Mouse (Mus musculus) ES-CJ7 (cell line): ENCODE measurements around the gene Slc43a1.

Experiments
- DNase-seq: peaks from one replicate; pipeline ENCODE4 v3.0.0; 2011; ENCODE audit warnings: low read depth, low spot score

Slc43a1 gene

DNA sequence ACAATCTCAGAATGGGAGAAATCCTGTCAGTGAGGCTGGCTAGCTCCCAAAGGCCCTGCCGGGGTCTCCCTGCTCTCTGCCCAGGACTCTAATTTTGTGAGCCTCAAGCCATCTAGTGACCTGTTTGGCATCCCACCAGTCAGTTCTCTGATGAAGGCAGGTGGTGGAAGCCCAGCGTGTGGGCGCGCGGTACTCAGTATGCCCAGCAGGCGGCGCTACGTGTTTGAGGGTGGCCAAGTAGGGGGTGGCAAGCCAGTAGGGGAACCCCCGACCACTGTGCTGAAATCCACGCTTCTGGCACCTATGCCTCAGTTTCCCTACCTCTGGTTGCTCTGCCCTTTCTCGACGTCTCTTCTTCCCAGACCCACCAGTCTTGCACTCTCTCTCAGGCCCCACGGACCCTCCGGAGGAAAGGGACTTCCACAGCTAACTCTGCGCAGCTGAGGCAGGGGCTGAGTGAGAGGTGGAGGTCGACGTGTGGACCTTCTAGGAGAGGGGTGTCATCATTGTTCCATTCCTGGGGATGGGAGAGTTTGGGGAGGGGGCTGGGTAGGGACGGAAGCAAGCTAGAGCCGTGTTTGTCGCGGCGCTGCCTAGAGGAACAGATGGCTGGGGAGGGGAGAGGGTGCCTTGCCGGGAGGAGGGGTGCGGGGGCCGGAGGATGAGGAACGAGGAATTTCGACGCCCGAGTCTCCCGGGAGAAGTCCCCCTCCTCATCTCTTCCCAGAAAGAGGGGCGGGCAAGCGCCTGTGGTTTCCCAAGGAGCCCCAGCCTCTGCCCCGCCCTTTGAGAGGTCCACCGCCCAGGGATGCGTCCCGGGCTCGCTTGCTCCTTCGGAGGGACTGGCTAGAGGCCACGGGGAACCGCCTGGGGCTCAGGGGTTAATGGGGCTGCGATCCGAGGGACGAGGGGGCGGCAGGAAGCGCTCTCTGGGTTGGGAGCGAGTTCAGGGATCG lies 27.2 kb downstream of the Slc43a1 start:
- DNase-seq: peak; percentile 67

DNA sequence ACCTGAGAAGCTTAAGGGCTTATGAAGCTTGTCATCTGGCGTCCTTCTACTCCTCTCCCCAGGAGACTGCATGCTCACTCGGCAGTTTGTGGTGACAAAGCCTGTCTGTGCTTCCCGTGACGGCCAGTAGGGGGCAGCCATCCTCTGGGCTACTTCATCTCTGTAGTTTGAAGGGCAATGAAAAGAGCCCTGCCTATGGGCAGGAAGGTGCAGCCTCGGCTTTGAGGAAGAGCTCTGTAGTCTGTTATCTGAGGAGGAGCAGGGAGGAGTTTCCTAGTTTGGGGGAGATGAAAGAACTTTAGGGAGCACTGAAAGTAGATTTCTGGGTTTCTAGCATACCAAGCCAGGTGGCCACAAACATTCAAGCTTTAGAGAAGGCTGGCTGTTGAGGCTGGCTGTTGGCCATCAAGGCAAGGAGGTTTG lies 29.9 kb downstream of the Slc43a1 start:
- DNase-seq: peak; percentile 86

DNA sequence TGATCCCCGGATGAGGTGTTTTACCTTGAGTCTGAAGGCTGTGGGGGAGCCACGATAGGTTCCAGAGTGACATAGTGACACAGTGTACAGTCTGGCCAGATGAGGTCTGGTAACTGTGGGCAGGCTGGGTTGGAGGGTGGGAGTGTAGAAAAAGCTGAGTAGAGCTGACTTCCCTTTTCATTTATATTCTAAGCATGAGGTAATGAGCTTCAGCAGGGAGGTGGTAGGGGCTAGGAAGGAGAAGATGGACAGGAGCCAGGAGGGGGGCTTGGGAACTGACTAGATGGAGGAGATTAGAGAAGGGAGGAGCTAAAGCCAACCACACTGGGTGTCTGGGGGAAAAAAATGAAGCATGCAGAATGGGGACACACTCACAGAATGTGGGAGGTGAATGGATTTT lies 30.3 kb downstream of the Slc43a1 start:
- no peak for DNase-seq

DNA sequence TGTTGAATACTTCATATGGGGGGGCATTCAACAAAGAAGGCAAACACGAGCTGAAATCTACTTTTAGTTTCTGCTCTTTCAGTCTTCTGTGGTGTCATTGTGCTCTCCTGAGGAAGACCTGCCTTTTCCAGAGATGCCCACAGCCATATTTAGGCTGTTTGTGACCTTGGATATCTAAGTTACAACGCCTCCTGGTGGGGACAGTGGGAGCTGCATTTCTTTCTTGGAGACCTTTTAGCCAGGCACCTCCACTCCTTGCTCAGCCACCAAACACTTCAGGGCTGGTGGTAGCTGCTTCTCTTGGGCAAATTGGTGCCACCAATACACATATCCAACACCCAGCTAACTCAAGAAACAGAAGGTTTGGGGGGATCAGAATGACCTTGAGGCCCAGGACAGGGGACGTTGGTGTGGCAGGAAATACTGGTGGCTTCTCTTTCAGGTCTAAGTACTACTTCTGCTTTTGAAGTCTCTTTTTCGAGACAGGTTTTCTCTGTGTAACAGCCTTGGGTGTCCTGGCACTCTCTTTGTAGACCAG lies 32.0 kb downstream of the Slc43a1 start:
- DNase-seq: peak; percentile 68

DNA sequence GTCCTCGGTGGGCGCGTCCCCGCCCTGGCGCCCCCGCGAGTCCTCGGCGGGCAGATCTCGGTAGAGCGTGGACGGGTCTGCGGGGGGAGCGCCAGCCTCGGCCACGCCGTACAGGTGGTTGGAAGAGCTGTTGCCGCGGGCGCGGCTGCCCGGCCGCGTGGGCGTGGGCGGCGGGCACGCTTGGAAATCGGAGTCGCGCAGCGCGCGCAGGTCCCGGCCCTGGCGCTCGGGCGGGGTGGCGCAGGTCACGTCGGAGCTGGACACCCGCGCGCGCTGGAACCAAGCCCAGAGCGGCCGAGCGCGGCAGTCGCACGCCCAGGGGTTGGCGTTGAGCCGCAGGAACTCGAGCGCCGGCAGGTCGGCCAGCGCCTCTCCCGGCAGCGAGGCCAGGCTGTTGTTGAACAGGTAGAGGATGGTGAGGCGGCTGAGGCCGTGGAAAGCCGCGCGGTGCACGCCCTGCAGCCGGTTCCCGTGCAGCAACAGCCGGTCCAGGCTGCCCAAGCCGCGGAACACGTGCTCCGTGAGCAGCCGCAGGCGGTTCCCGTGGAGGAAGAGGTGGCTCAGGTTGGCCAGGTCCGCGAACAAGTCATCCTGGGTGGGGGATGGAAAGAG lies 33.6 kb downstream of the Slc43a1 start:
- no peak for DNase-seq

DNA sequence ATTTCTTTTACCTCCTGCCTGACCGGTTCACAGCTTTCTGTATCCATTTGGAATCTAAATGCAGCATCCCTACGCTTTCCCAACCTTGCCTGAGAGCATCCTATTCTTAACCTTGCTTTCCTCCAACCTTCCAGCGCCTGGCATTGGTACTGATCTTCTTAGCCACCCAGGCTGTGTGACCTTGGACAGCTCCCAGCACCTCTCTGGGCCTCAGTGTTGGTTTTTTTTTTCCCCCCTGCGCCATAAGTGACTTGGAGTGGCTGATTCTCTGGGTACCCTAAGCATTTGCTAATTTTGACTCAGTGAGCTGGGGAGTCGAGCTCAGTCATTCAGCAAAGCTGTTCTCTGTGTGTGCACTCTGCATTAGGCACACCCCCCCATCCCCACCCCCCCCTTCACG lies 37.2 kb downstream of the Slc43a1 start:
- peak; percentile 45 for DNase-seq

DNA sequence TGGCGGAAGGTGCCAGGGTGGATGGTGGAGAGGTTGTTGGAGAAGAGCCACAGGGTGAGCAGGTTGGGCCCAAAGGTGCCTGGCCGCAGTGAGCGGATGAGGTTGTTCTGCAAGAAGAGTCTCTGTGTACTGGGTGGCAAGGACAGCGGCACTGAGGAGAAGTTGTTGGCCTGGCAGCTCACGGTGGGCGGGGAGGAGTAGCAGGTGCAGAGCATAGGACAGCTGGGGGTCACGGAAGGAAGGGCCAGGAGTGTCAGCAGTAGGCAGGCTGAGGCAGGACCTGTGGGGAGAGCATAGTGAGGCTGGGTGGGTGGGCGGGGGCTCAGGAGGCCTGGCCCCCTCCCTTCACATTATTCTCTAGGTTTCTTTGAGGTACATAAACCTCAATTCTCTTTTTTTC lies 41.9 kb downstream of the Slc43a1 start:
- no peak for DNase-seq

DNA sequence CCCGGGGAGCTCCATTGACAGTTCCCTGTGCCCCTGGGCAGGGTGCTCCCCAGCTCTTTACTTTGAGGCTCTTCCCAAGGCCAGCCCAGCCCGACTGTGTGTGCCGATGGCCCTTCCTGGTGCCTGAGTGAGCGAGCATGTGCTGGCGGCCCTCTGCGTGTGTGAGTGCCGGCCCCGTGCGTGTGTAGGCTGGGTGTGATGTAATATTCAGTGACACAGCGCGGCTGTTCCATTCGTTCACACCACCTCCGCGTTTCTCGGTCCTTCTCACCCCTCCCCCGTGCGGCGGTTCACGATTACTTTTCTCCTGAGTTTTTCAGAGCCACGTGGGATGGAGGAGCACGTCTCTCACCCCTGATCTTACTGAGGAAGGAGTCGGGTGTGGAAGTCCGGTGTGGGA lies 44.0 kb downstream of the Slc43a1 start:
- DNase-seq: no peak

DNA sequence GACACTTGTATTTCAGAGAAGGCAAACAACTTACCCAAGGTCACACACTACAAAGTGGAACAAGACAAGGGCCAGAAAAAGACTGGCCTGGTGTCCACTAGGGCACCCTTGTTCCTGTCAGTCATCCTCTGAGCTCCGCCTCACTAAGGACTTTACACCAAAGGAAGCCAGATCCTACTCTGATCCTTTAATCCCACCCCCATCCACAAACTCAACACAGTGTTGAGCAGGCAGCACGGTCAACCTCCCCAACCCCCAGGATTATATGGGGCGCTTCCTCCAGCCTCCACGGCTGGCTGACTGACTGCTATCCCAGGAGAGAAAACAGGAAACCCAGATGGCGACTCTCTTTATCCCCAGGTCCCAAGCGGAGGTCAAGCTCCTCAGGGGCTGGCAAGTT lies 44.4 kb downstream of the Slc43a1 start:
- no peak for DNase-seq

DNA sequence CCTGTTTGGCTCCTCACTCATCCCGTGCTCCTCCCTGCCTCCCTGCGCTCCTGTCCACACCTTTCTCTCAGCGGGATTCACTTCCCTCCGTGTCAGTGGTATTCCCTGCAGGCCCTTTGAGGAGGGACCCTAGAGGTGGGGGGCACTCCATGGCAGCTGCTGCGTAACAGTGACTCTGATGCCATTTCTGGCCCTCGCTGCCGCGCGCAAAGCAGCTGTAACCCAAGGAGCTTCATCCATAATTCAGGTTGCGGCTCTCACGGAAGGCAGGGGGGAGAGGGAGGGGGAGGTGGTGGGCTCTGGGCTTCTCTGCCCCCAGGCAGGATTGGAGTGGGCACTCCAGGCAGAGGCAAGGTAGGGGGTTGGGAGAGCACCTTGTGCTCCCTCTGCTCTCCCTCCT lies 44.9 kb downstream of the Slc43a1 start:
- DNase-seq: no peak

DNA sequence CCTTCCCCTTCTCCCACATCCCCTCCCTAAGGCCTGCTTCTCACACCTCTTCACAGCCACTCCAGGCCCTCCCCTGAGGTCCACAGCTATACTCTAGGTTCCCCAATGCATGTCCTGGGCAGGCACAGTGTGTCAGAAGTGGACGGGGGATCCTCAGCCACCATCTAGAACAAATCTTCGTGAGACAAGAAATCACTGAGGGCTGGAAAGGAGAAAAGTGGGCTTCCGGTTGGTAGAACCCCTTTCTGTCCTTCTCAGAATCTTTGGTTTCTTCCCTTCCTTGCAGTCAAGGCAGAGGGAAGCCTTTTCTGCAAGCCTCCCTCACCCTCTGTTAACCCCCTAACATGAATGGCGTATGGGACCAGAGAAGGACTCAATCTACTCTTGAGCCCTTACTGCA lies 45.3 kb downstream of the Slc43a1 start:
- DNase-seq: no peak

DNA sequence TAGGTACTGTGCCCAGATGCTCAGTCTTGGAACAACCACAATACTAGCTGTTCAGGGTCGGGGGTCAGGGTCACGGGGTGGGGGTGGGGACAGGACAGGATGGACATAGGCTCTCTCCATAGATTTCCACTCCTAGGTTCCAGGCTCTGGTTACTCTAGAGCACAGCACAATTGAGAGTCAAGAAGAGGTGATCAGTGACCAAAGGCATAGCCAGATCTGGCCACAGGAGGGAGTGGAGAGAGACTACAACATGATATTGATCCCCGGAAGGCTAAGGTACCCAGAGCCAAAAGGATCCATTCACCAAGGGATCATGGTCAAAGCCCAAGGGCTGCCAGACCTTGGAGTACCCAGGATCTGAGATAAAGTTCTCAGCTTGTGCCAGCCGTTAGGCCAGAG lies 46.0 kb downstream of the Slc43a1 start:
- no peak for DNase-seq

DNA sequence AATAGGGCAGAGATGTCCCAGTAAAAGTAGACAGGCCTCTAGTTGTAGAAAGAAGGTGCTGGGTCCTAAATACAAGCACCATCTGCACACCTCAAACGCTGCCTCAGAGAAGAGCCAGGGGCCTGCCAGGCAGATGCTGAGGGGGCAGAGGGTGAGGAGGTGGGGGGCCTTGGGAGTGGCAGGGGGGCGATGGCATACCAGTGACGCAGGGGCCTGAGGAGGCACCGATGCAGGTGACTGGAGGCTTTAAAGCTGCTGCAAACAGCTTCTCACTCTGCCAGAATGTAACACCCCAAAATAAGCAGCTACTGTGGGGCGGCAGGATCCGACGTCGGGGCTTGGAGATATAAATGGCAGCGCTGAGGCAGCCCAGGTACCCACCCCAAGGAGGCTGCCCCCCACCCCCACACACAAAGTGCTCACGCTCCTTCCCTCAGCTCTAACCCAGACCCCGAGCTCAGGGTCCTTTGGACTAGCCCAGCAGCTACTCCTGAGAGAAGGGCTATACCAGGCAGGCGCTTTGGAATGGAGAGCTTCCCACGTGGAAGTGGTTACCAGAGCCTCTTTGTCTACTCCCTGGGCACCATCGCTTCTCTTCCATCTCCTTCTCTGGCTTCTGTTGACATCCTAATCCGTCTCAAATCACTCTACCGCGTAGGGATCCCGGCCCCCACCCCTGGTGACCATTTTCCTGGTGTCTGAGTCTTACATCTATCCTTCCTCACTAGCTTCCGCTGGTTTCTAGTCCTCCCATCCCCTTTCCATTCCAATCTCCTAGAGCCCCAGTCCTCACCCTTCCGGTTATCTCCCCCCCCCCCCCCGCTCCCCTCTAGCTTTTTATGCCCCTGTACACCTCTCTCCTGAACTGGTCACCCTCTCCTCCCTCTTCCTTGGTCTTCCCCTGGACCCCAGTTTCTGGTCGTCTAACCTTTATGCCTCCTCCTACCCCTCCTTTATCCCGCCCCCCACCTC lies 46.7 kb downstream of the Slc43a1 start:
- no peak for DNase-seq

DNA sequence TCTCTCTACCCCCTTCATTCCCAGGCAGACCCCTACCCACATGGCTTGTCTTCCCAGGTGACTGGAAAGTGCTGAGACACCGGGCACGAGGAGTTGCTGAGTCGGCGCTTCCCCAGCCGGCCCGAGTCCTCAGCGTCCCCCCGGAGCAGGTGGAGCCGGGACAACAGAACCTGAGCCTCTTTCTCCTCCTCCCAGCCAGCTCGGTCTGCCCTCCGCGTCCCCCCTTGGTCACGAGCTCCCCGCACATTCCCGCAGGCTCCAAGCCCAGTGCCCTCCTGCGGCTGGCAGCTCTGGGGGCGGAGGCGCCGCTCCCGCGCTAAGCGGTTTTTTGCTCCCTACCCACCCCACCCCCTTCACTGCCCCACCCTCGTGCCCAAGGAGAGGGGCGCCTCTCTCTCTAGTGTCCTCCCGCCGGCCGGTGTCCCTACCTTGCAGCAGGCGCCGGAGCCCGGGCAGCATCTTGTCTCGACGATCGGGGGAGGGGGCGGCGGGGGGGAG lies 47.6 kb downstream of the Slc43a1 start, which contains the start of gene Rtn4rl2:
TSS of gene Rtn4rl2 (minus strand) at position 477 of the 498 bp plus-strand sequence.
- no peak for DNase-seq

DNA sequence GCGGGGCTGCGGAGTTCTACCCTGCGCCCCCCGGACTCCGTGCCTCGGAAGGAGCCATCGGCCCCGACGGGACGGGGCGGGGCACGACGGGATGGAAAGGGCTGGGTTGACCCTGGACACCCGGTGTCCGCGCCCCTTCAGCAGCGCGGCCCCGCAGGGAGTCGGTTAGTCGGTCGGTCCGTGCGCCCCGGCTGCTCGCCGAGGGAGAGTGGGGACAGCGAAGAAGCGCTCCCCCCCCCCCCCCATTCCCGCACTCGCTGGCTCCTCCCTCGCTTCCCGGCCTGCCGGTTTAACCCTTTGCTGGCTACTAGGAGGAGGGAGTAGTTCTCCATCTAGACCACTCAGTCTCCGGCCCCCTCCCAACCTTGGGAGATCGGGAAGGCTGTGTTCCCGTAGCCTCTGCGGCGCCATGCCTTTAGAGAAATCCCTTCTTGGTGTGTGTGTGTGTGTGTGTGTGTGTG lies 48.2 kb downstream of the Slc43a1 start:
- DNase-seq: peak; percentile 64

DNA sequence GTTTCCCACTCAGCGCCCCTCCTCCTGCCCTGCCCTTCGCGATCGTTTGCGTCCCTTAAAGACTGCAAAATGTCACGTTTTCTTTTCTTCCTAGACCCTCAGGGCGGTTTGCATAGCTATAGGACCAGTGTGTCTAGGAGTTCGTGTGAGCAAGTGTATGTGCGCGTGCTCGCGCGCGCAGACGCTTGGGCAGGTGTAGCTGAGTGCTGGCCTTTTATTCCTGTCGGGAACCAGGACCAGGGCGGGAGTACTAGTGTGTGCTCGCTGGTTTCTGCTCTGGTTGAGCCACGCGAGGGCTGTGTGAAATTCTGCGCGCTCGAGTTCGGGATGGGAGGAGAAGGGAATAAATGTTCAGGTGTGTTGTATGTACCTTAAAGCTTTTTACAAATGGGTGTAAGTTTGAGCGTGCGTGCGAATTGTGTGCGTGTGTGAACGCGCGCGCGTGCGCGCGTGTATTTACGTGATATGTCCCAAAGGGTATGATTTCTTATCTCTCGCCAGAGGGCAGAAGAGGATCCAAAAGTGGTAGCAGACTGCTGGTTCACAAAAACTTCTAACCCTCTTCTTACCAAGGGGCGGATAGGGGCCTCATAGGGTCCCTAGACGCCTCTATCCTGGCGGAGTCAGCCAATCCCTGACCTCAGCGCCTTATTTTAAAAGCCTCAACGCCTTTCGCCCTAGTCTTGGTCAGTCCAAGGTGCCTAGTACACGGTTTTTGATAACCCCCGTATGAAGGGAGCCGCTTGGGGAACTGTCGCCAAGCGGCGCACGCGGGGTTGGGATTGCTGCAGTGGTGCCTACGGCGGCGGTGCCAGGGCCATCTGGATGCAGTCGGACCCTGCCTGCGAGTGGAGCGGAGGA lies 49.0 kb downstream of the Slc43a1 start:
- peak; percentile 72 for DNase-seq

DNA sequence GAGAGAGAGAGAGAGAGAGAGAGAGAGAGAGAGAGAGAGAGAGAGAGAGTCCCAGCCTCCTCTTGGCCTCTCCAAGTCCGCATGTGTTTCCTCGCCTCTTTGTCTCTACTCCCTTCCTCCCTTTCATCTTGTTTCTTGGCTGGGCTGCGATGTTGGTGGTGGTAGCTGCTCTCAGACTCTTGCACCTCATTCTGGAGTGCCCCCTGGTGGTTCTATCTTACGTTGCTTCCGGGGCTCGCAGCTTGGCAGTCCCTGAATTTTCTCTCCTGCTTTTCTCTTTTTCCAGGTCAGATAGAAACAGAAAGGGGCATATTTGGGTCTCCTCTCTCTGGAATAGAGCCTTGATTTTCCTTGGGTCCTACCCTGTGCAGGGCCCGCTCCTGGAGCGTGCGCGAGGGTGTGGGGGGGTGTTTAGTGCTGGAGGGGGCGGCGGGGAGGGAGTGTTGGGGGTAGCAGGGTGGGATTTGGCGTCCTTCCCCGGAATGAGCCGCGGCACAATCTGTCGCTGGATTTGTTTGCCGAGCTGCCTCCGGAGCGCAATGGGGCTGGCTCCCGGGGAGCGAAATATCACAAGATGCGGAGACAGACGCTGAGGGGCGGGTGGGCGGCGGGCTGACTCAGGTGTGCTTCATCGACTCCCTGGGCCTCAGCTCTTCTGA lies 50.1 kb downstream of the Slc43a1 start:
- DNase-seq: peak; percentile 90

DNA sequence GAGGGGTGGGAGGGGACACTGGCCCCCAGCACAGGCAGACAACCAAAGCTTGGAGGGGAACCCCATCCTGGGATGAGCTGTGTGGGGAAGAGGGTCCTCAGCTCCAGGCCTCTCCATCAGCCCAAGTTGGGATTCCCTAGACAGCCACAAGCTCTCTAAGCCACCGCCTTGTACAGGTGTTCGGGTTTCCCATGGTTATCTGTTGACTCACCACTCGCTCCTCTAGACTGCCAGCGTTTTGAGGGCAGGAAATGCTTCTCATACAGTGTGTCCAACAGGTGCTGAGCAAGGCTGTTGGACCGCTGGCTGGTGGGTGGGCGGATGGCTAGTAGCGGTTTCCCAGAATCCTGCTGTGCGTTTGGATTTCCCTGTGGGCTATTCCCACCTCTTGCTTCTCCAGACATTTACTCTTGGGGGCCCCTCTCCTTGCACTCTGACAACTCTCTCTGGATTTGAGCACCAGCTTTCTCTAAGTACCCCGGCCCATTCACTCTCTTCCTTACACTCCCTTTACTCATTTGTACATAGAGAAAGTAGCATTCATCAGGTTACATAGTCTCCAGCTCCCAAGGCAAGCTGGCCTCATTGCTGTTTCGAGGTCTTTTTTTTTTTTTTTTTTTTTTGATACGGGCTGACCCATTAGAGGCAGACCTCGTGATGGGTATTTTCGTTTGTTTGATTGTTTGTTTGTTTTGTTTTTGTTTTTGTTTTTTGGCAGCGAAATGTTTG lies 50.8 kb downstream of the Slc43a1 start:
- DNase-seq: no peak

DNA sequence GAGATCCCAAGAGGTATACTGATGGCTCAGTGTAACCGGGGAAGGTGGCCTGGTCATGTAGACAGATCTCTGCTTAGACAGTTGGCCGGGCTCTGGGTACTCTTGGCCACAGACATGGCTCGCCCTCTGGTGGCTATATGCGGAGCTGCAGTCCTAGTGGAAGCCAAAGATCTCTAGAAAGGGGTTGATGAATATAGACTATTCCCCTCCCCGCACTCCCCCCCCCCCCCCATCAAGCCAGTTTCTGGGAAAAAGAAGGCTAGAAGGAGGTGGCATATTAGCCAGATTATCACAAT lies 51.3 kb downstream of the Slc43a1 start:
- DNase-seq: peak; percentile 66
